Mouse (Mus musculus) brown adipose tissue, adult 24 weeks (tissue): ENCODE data around the gene Rimklb. TPM values are rescaled to one million over a fixed set of nuclear protein-coding genes. Genes with fewer than 3 reads are reported as not detected.
"Not testable (repeated sequence)": the region's sequence is repeated elsewhere in the genome, so short reads cannot be mapped to it uniquely, and the experiment has no call there.

ENCODE experiments used
- H3K27ac ChIP-seq: fragments of 200-500 bp; replicated peaks from 2 replicates; pipeline ENCODE4 v1.5.1; 2012; ENCODE audit warnings: low read depth, mild to moderate bottlenecking, low read length
- H3K4me1 ChIP-seq: fragments of 200-500 bp; 2 replicates; pipeline ENCODE4 v1.6.1; 2012; ENCODE audit warnings: low read length, mixed read lengths; ENCODE audit not compliant: control insufficient read depth, insufficient read depth, insufficient read length
- H3K4me3 ChIP-seq: fragments of 200-500 bp; 2 replicates; pipeline ENCODE4 v1.5.1; 2012; ENCODE audit warnings: low read depth, mild to moderate bottlenecking, low read length, moderate library complexity; ENCODE audit not compliant: insufficient read depth
- polyA plus RNA-seq: library from polyadenylated mRNA; stranded (reverse); fragments of >200 nt; gene quantifications from 2 replicates; pipeline ENCODE4 v1.2.4, GENCODE M21; 2012; ENCODE audit not compliant: missing spikeins, insufficient read depth, insufficient read length

The Rimklb gene
- polyA plus RNA-seq: not detected in 2 replicates

GRCm38 (mm10) chr6:122498661-122499060 is at the start of gene Rimklb:
Gene Rimklb (minus strand): TSS chr6:122498761.
- H3K27ac ChIP-seq: no peak within 1 kb of the TSS
- no peak within 1 kb of the TSS for H3K4me3 ChIP-seq
- no peaks in the 10 kb centered on the region for H3K4me1 ChIP-seq

- Histone ChIP-seq H3K4me1 (no peaks in the 10 kb centered on the region), H3K27ac (no peak overlapping the region), H3K4me3 (no peak overlapping the region)
Measured at GRCm38 (mm10) chr6:122545948-122546347, 47.4 kb upstream of the Rimklb start.

GRCm38 (mm10) chr6:122545289-122545882 is 46.8 kb upstream of the Rimklb start:
- Histone ChIP-seq H3K4me1 (no peaks in the 10 kb centered on the region), H3K4me3 (no peak overlapping the region), H3K27ac (0 out of 2 replicates have a peak overlapping the region, but pooled peaks have one; percentile 21)

GRCm38 (mm10) chr6:122544672-122545071 is 46.1 kb upstream of the Rimklb start:
- no peaks in the 10 kb centered on the region for H3K4me1 ChIP-seq
- H3K27ac ChIP-seq: no peak overlapping the region

GRCm38 (mm10) chr6:122543574-122543973 is 45.0 kb upstream of the Rimklb start:
- H3K27ac ChIP-seq: no peak overlapping the region
- no peak overlapping the region for H3K4me3 ChIP-seq
- H3K4me1 ChIP-seq: no peaks in the 10 kb centered on the region

More at GRCm38 (mm10) chr6:122544672-122545071, 46.1 kb upstream of the Rimklb start:
- H3K4me3 ChIP-seq: no peak overlapping the region

GRCm38 (mm10) chr6:122542459-122542858 is 43.9 kb upstream of the Rimklb start:
- H3K4me1 ChIP-seq: not testable (repeated sequence)

GRCm38 (mm10) chr6:122539564-122539963 is 41.0 kb upstream of the Rimklb start:
- Histone ChIP-seq H3K4me1 (no peaks in the 10 kb centered on the region), H3K27ac (no peak overlapping the region), H3K4me3 (no peak overlapping the region)

More at GRCm38 (mm10) chr6:122542459-122542858, 43.9 kb upstream of the Rimklb start:
- not testable (repeated sequence) for H3K27ac ChIP-seq, H3K4me3 ChIP-seq

- Histone ChIP-seq H3K27ac (no peak overlapping the region), H3K4me3 (no peak overlapping the region), H3K4me1 (peaks cover 2% of the 10 kb centered on the region; the same call in 1 of the 2 replicates)
Measured at GRCm38 (mm10) chr6:122534032-122534431, 35.5 kb upstream of the Rimklb start.

- H3K4me1 ChIP-seq: peaks cover 2% of the 10 kb centered on the region; the same call in 1 of the 2 replicates
- H3K27ac ChIP-seq: no peak overlapping the region
- H3K4me3 ChIP-seq: no peak overlapping the region
Measured at GRCm38 (mm10) chr6:122532883-122533302, 34.3 kb upstream of the Rimklb start.

- peaks cover 2% of the 10 kb centered on the region; the same call in 1 of the 2 replicates for H3K4me1 ChIP-seq
- no peak overlapping the region for H3K4me3 ChIP-seq
- no peak overlapping the region for H3K27ac ChIP-seq
Measured at GRCm38 (mm10) chr6:122531466-122532174, 33.1 kb upstream of the Rimklb start.

- Histone ChIP-seq H3K4me1 (peaks cover 2% of the 10 kb centered on the region; the same call in 1 of the 2 replicates), H3K27ac (no peak overlapping the region), H3K4me3 (no peak overlapping the region)
Measured at GRCm38 (mm10) chr6:122528136-122528535, 29.6 kb upstream of the Rimklb start.

GRCm38 (mm10) chr6:122527596-122527995 is 29.0 kb upstream of the Rimklb start:
- no peak overlapping the region for H3K4me3 ChIP-seq
- no peak overlapping the region for H3K27ac ChIP-seq
- no peaks in the 10 kb centered on the region for H3K4me1 ChIP-seq

- Histone ChIP-seq H3K4me3 (no peak overlapping the region), H3K4me1 (no peaks in the 10 kb centered on the region), H3K27ac (no peak overlapping the region)
Measured at GRCm38 (mm10) chr6:122523289-122523688, 24.7 kb upstream of the Rimklb start.

- no peak overlapping the region for H3K27ac ChIP-seq
- no peak overlapping the region for H3K4me3 ChIP-seq
- no peaks in the 10 kb centered on the region for H3K4me1 ChIP-seq
Measured at GRCm38 (mm10) chr6:122522595-122522994, 24.0 kb upstream of the Rimklb start.

GRCm38 (mm10) chr6:122519384-122519783 is 20.8 kb upstream of the Rimklb start:
- Histone ChIP-seq H3K4me1 (no peaks in the 10 kb centered on the region), H3K27ac (no peak overlapping the region), H3K4me3 (no peak overlapping the region)

- Histone ChIP-seq H3K27ac (no peak overlapping the region), H3K4me3 (no peak overlapping the region), H3K4me1 (no peaks in the 10 kb centered on the region)
Measured at GRCm38 (mm10) chr6:122517668-122518067, 19.1 kb upstream of the Rimklb start.
